8 mouse cellular contexts compared by ENCODE assay signal in genomic region chr7:30649591-30650540, GRCm38 (mm10). TPM values are rescaled to one million over a fixed set of nuclear protein-coding genes. Genes with fewer than 3 reads are reported as not detected.
DNase-seq lines count a peak whose midpoint lies in the region; ATAC-seq and TF ChIP-seq lines count a peak whose summit lies in the region.

Gene Rbm42 (minus strand): TSS chr7:30650317.

- H3K79me2 ChIP-seq in MEL (ENCODE audit: control insufficient read depth, insufficient read depth, low read length, poor library complexity), result peaks cover 7% of the 10 kb centered on the region

- H3K9ac ChIP-seq in MEL (ENCODE audit: control insufficient read depth, low read depth, low read length, poor library complexity, severe bottlenecking), result peak within 1 kb of the TSS; percentile 85
- H3K9ac ChIP-seq in forebrain, postnatal 0 days, result peak within 1 kb of the TSS; percentile 88
- H3K9ac ChIP-seq in lung, embryonic 15.5 days, result peak within 1 kb of the TSS; percentile 78

- H3K4me1 ChIP-seq in MEL (ENCODE audit: control insufficient read depth in 1 of 2, insufficient read depth in 2 of 2, low read length in 2 of 2), result peaks cover 0 to 3% of the 10 kb centered on the region in 2 experiments; a peak in 1 of 4 replicates
- no peaks in the 10 kb centered on the region for H3K4me1 ChIP-seq in cerebellum, adult 2 months (ENCODE audit: control insufficient read depth, insufficient read depth, low read length)
- 0 out of 2 replicates have a peak, but pooled peaks cover 4% of the 10 kb centered on the region for H3K4me1 ChIP-seq in forebrain, postnatal 0 days (ENCODE audit: insufficient read depth)
- peaks cover 13% of the 10 kb centered on the region for H3K4me1 ChIP-seq in lung, embryonic 15.5 days

- H3K27me3 ChIP-seq in MEL (ENCODE audit: control insufficient read depth in 1 of 2, insufficient read depth in 2 of 2, low read length in 2 of 2), result no peaks in the 10 kb centered on the region
- H3K27me3 ChIP-seq in cerebellum, adult 2 months (ENCODE audit: control insufficient read depth, insufficient read depth, low read length), result no peaks in the 10 kb centered on the region
- H3K27me3 ChIP-seq in forebrain, postnatal 0 days (ENCODE audit: insufficient read depth, low read length), result no peaks in the 10 kb centered on the region
- H3K27me3 ChIP-seq in lung, embryonic 15.5 days, result no peaks in the 10 kb centered on the region

- no peak for TF ChIP-seq RAD21 in MEL (IDR thresholded peaks at IDR 0.05; ENCODE audit: low read depth, low read length)

- peak; percentile 99 for DNase-seq in MEL (ENCODE audit: low read depth, low spot score)
- peak; percentile 98 to 99 for DNase-seq in cerebellum, adult 2 months
- peak; percentile 99 for DNase-seq in forebrain, postnatal 0 days
- DNase-seq in heart, postnatal 4 days, result peak; percentile 98
- peak; percentile 99 for DNase-seq in layer of hippocampus, adult 8-10 months (ENCODE audit: low spot score in 2 of 2)
- DNase-seq in ovary, adult 18-20 months (ENCODE audit: low spot score), result peak; percentile 99
- peak; percentile 99 for DNase-seq in thymus, postnatal 0 days (ENCODE audit: low spot score)

- peak within 1 kb of the TSS; percentile 96 for H3K4me2 ChIP-seq in forebrain, postnatal 0 days (ENCODE audit: low read depth)
- H3K4me2 ChIP-seq in lung, embryonic 15.5 days, result peak within 1 kb of the TSS; percentile 78

- TF ChIP-seq CTCF in MEL (IDR thresholded peaks at IDR 0.05 in 2 of 3, conservative IDR thresholded peaks at IDR 0.05 in 1 of 3; ENCODE audit: control insufficient read depth in 1 of 3, insufficient read depth in 1 of 3, low read depth in 2 of 3, low read length in 3 of 3, poor library complexity in 1 of 3, severe bottlenecking in 1 of 3), result no peak
- TF ChIP-seq CTCF in cerebellum, adult 2 months (IDR thresholded peaks at IDR 0.05; ENCODE audit: borderline replicate concordance, insufficient read depth, low read depth, low read length), result no peak
- TF ChIP-seq CTCF in forebrain, postnatal 0 days (IDR thresholded peaks at IDR 0.05; ENCODE audit: low read depth), result no peak

- H3K4me3 ChIP-seq in MEL (ENCODE audit: control insufficient read depth in 1 of 2, insufficient read depth in 1 of 2, low read depth in 2 of 2, low read length in 2 of 2), result peak within 1 kb of the TSS; percentile 91
- H3K4me3 ChIP-seq in cerebellum, adult 2 months (replicated peaks; ENCODE audit: insufficient read depth, low read depth, low read length), result peak within 1 kb of the TSS; percentile 79
- H3K4me3 ChIP-seq in forebrain, postnatal 0 days (ENCODE audit: low read depth, low read length), result peak within 1 kb of the TSS; percentile 92
- peak within 1 kb of the TSS; percentile 71 for H3K4me3 ChIP-seq in lung, embryonic 15.5 days

- H3K36me3 ChIP-seq in MEL (ENCODE audit: control insufficient read depth in 1 of 2, insufficient read depth in 2 of 2, low read length in 2 of 2), result peaks cover 0 to 2% of the 10 kb centered on the region in 2 experiments; a peak in 1 of 4 replicates
- peaks cover 50% of the 10 kb centered on the region for H3K36me3 ChIP-seq in forebrain, postnatal 0 days (ENCODE audit: insufficient read depth)
- H3K36me3 ChIP-seq in lung, embryonic 15.5 days, result peaks cover 45% of the 10 kb centered on the region

- peak; percentile 59 to 78 for TF ChIP-seq POLR2A in MEL (IDR thresholded peaks at IDR 0.05; ENCODE audit: control insufficient read depth in 1 of 2, insufficient read depth in 1 of 2, low read depth in 1 of 2, low read length in 2 of 2, poor library complexity in 1 of 2)
- TF ChIP-seq POLR2A in cerebellum, adult 2 months (IDR thresholded peaks at IDR 0.05; ENCODE audit: borderline replicate concordance, insufficient read depth, low read length), result peak; percentile 82

- H3K27ac ChIP-seq in MEL (ENCODE audit: control insufficient read depth, low read depth, low read length), result no peak within 1 kb of the TSS
- H3K27ac ChIP-seq in cerebellum, adult 2 months (ENCODE audit: insufficient read depth, low read length), result no peak within 1 kb of the TSS
- H3K27ac ChIP-seq in forebrain, postnatal 0 days (ENCODE audit: low read depth, low read length), result peak within 1 kb of the TSS; percentile 81
- 0 out of 2 replicates have a peak within 1 kb of the TSS, but pooled peaks have one; percentile 12 for H3K27ac ChIP-seq in lung, embryonic 15.5 days

- no peak for TF ChIP-seq EP300 in MEL (IDR thresholded peaks at IDR 0.05; ENCODE audit: low read depth in 1 of 2, low read length in 2 of 2)

- WGBS in cerebellum, adult 2 months, result 2% methylated on average over 59 of the region's 59 CpGs
- WGBS in forebrain, postnatal 0 days, result 2% methylated on average over 59 of the region's 59 CpGs
- WGBS in lung, embryonic 15.5 days, result 1% methylated on average over 59 of the region's 59 CpGs

- no peaks in the 10 kb centered on the region for H3K9me3 ChIP-seq in MEL (replicated peaks; ENCODE audit: insufficient read depth, low read length)
- H3K9me3 ChIP-seq in forebrain, postnatal 0 days (ENCODE audit: low read length), result no peaks in the 10 kb centered on the region
- H3K9me3 ChIP-seq in lung, embryonic 15.5 days, result no peaks in the 10 kb centered on the region

- peak; percentile 100 for ATAC-seq in forebrain, postnatal 0 days
- ATAC-seq in lung, embryonic 15.5 days (ENCODE audit: borderline replicate concordance, extremely low read depth, low FRiP score, low TSS enrichment), result peak; percentile 99

TF ChIP-seq in MEL, 35 proteins besides CTCF, POLR2A, EP300 and RAD21 (continues in another document):
- TF ChIP-seq NELFE (IDR thresholded peaks at IDR 0.05; ENCODE audit: low read depth, low read length) (peak; percentile 86), ELF1 (IDR thresholded peaks at IDR 0.05; ENCODE audit: low read depth, low read length) (peak; percentile 99), MAX (IDR thresholded peaks at IDR 0.05; ENCODE audit: low read length) (no peak), POLR2AphosphoS2 (IDR thresholded peaks at IDR 0.05; ENCODE audit: low read length) (peak; percentile 86), JUND (IDR thresholded peaks at IDR 0.05; ENCODE audit: low read depth, low read length) (no peak), ZKSCAN1 (IDR thresholded peaks at IDR 0.05; ENCODE audit: low read depth, low read length) (no peak), HCFC1 (IDR thresholded peaks at IDR 0.05; ENCODE audit: low read depth, low read length) (peak; percentile 94), ZMIZ1 (IDR thresholded peaks at IDR 0.05; ENCODE audit: low read depth, low read length) (peak; percentile 85), MAZ (IDR thresholded peaks at IDR 0.05; ENCODE audit: low read depth, low read length) (no peak), KAT2A (conservative IDR thresholded peaks at IDR 0.05; ENCODE audit: low read depth, low read length) (peak; percentile 67; the same call in 1 of the 2 replicates), CHD2 (IDR thresholded peaks at IDR 0.05; ENCODE audit: low read length) (peak; percentile 36; the same call in 1 of the 2 replicates), GATA1 (IDR thresholded peaks at IDR 0.05; ENCODE audit: low read depth, low read length) (0 out of 2 replicates have a peak, but pooled peaks have one; percentile 21), TBP (IDR thresholded peaks at IDR 0.05; ENCODE audit: low read depth, low read length) (peak; percentile 48; the same call in 1 of the 2 replicates), BHLHE40 (IDR thresholded peaks at IDR 0.05; ENCODE audit: borderline replicate concordance, low read depth, low read length) (no peak), TCF12 (IDR thresholded peaks at IDR 0.05; ENCODE audit: low read depth, low read length) (no peak), MAFK (IDR thresholded peaks at IDR 0.05; ENCODE audit: borderline replicate concordance, low read depth, low read length) (no peak), SMC3 (IDR thresholded peaks at IDR 0.05; ENCODE audit: low read depth, low read length) (no peak), TAL1 (IDR thresholded peaks at IDR 0.05; ENCODE audit: low read length) (no peak), UBTF (IDR thresholded peaks at IDR 0.05; ENCODE audit: borderline replicate concordance, insufficient read depth, low read depth, low read length) (no peak), SIN3A (IDR thresholded peaks at IDR 0.05; ENCODE audit: low read length) (peak; percentile 98), E2F4 (IDR thresholded peaks at IDR 0.05; ENCODE audit: borderline replicate concordance, low read depth, low read length) (no peak), USF1 (IDR thresholded peaks at IDR 0.05; ENCODE audit: low read depth, low read length) (no peak), MEF2A (IDR thresholded peaks at IDR 0.05; ENCODE audit: extremely low read depth, insufficient replicate concordance, low read depth, low read length, poor library complexity, severe bottlenecking) (no peak), GABPA (IDR thresholded peaks at IDR 0.05; ENCODE audit: low read depth, low read length) (no peak), ZNF384 (IDR thresholded peaks at IDR 0.05; ENCODE audit: low read depth, low read length) (no peak), ETS1 (IDR thresholded peaks at IDR 0.05; ENCODE audit: low read depth, low read length) (no peak), MYC (IDR thresholded peaks at IDR 0.05; ENCODE audit: low read depth, low read length) (no peak), CHD1 (IDR thresholded peaks at IDR 0.05; ENCODE audit: low read depth, low read length) (no peak), ZC3H11A (IDR thresholded peaks at IDR 0.05; ENCODE audit: low read depth, low read length) (no peak), USF2 (IDR thresholded peaks at IDR 0.05; ENCODE audit: borderline replicate concordance in 1 of 2, insufficient read depth in 1 of 2, low read depth in 1 of 2, low read length in 2 of 2) (no peak), POLR2AphosphoS5 (IDR thresholded peaks at IDR 0.05; ENCODE audit: borderline replicate concordance, low read depth, low read length) (no peak), MXI1 (IDR thresholded peaks at IDR 0.05; ENCODE audit: low read depth, low read length) (peak; percentile 74), RCOR1 (IDR thresholded peaks at IDR 0.05; ENCODE audit: low read depth, low read length) (no peak)

RNA-seq across cellular contexts. Expression of gene Rbm42, which starts in this region (rescaled TPM):
- 103 and 124 TPM in 2 replicates for total RNA-seq in MEL (2012; rRNA removed)
- polyA plus RNA-seq in MEL (2012; ENCODE audit: insufficient read depth in 1 of 2, insufficient read length in 2 of 2, low read depth in 1 of 2, low replicate concordance in 2 of 2, missing spikeins in 1 of 2), result 100 to 1,000 TPM in 1 of 2 experiments, not detected in 1; 129 TPM
- 66.6 and 69.5 TPM in 2 replicates for polyA plus RNA-seq in cerebellum, adult 2 months (2012; rRNA removed)
- total RNA-seq in forebrain, postnatal 0 days (2014; rRNA removed), result 150 and 156 TPM in 2 replicates
- polyA plus RNA-seq in forebrain, postnatal 0 days (2015; fragmentation: Nextera tagmentation; extraction: Ambion mirVana), result 148 and 160 TPM in 2 replicates
- 10 to 100 TPM; 58.8 to 62.2 TPM for total RNA-seq in heart, postnatal 4 days (2021)
- 10 to 100 TPM; 61.9 to 71.5 (median 70.1) TPM for total RNA-seq in layer of hippocampus, adult 8-10 months (2022)
- 126 and 130 TPM in 2 replicates for polyA plus RNA-seq in lung, embryonic 15.5 days (2015; fragmentation: Nextera tagmentation; extraction: Ambion mirVana)
- polyA plus RNA-seq in thymus, postnatal 0 days (2015; fragmentation: Nextera tagmentation; extraction: Ambion mirVana), result 151 and 153 TPM in 2 replicates

Comparison
In these comparisons a context has a peak if more than half of its experiments do, and no peak if none do; other contexts are left out.
1. H3K27ac ChIP-seq: peak in forebrain, postnatal 0 days (single experiment) and lung, embryonic 15.5 days (single experiment); none in MEL (single experiment) and cerebellum, adult 2 months (single experiment).
2. Peak in every context shown above with its lines, with median percentiles within 50 percentile points of each other: DNase-seq, H3K4me3 ChIP-seq and H3K9ac ChIP-seq.